Mouse (Mus musculus) forebrain, embryonic 16.5 days (tissue): ENCODE measurements around the gene Vmn1r135. TPM values are rescaled to one million over a fixed set of nuclear protein-coding genes. Genes with fewer than 3 reads are reported as not detected.
"Not testable (repeated sequence)": the region's sequence is repeated elsewhere in the genome, so short reads cannot be mapped to it uniquely, and the experiment has no call there.

Experiments
- ATAC-seq: fragments of 200-750 bp; cut with Nextera tagmentation; 2 replicates; pipeline ENCODE4 v1.8.0; 2017; ENCODE audit warnings: mild to moderate bottlenecking, moderate library complexity
- H3K27ac ChIP-seq: fragments of 300-500 bp; sonication (generic); 2 replicates; pipeline ENCODE4 v1.5.1; 2014; ENCODE audit warnings: low read length, control low read depth
- H3K27me3 ChIP-seq: fragments of 300-500 bp; sonication (generic); replicated peaks from 2 replicates; pipeline ENCODE4 v1.6.1; 2014; ENCODE audit warnings: low read length; ENCODE audit not compliant: control insufficient read depth, insufficient read depth
- H3K36me3 ChIP-seq: fragments of 300-500 bp; sonication (generic); 2 replicates; pipeline ENCODE4 v1.6.1; 2014; ENCODE audit not compliant: control insufficient read depth, insufficient read depth
- H3K4me1 ChIP-seq: fragments of 300-500 bp; sonication (generic); replicated peaks from 2 replicates; pipeline ENCODE4 v1.6.1; 2014; ENCODE audit warnings: low read length; ENCODE audit not compliant: control insufficient read depth, insufficient read depth
- H3K4me2 ChIP-seq: fragments of 300-500 bp; sonication (generic); 2 replicates; pipeline ENCODE4 v1.6.1; 2014; ENCODE audit warnings: mild to moderate bottlenecking, low read length, control low read depth
- H3K4me3 ChIP-seq: fragments of 300-500 bp; sonication (generic); replicated peaks from 2 replicates; pipeline ENCODE4 v1.5.1; 2014; ENCODE audit warnings: mild to moderate bottlenecking, low read length, control low read depth
- H3K9ac ChIP-seq: fragments of 300-500 bp; sonication (generic); replicated peaks from 2 replicates; pipeline ENCODE4 v1.6.1; 2014; ENCODE audit warnings: low read depth, low read length, control low read depth
- H3K9me3 ChIP-seq: fragments of 300-500 bp; sonication (generic); 2 replicates; pipeline ENCODE4 v1.6.1; 2016; ENCODE audit warnings: low read length; ENCODE audit not compliant: control insufficient read depth
- WGBS: fragments of 180-500 bp; shearing (Covaris S2); extraction: QIAGEN DNeasy Blood & Tissue Kit; methylation state at CpG from one replicate; pipeline ENCODE4 v1.1.7; 2014; 5-methylcytosine and 5-hydroxymethylcytosine counted together
- polyA plus RNA-seq: library from polyadenylated mRNA; unstranded; fragments of >200 nt; fragmentation: Nextera tagmentation; extraction: Ambion mirVana; gene quantifications from 2 replicates; pipeline ENCODE4 v1.2.1, GENCODE M21; 2015

Vmn1r135 gene
- polyA plus RNA-seq: not detected in 2 replicates

DNA sequence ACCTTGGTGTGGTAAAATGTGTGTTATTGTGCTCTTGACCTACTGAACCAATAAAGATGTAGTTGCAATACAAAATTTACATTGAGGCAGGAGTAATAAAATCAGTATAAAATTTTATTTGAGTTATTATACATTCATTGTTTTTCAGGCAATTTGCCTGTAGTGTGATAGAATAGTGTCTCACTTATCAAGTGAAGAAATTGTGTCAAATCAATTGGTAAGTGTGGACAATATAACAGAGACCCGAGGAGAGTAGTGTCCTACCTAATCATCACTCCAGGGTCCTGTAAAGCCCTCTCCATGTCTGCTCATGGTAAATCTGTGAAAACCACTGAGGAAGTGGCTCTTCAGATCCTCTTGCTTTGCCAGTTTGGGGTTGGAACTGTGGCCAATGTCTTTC lies at the start of gene Vmn1r135:
Vmn1r135 (plus strand) TSS at position 301 of the 400 bp plus-strand sequence.
- H3K9ac ChIP-seq, H3K4me2 ChIP-seq, H3K9me3 ChIP-seq, H3K4me1 ChIP-seq, H3K36me3 ChIP-seq, ATAC-seq, H3K27me3 ChIP-seq, H3K4me3 ChIP-seq, H3K27ac ChIP-seq: not testable (repeated sequence)
- no CpG with 5 or more reads among the region's 1 CpGs for WGBS

DNA sequence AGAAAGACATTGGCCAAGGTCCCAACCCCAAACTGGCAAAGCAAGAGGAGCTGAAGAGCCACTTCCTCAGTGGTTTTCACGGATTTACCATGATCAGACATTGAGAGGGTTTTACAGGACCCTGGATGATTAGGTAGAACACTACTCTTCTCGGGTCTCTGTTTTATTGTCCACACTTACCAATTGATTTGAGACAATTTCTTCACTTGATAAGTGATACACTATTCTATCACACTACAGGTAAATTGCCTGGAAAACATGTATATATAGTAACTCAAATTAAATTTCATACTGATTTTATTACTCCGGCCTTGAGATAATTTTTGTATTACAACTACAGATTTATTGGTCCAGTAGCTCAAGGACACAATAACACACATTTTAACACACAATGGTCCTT lies 35.5 kb upstream of the Vmn1r135 start, which contains the start of gene Gm4177:
Gm4177 (minus strand) TSS at position 101 of the 400 bp plus-strand sequence.
- not testable (repeated sequence) for H3K4me3 ChIP-seq, H3K36me3 ChIP-seq, ATAC-seq, H3K9me3 ChIP-seq, H3K4me2 ChIP-seq, H3K9ac ChIP-seq, H3K27ac ChIP-seq, H3K4me1 ChIP-seq, H3K27me3 ChIP-seq
- no CpG with 5 or more reads among the region's 3 CpGs for WGBS

GRCm38 (mm10) chr7:21844167-21844566 lies 12.0 kb downstream of the Vmn1r135 start, which contains the start of gene Gm5725:
Gene Gm5725, minus strand, starts transcription at chr7:21844267.
- WGBS: no CpG with 5 or more reads among the region's 1 CpGs
- H3K4me2 ChIP-seq, H3K4me1 ChIP-seq, H3K4me3 ChIP-seq, ATAC-seq, H3K27me3 ChIP-seq, H3K9ac ChIP-seq, H3K36me3 ChIP-seq, H3K27ac ChIP-seq, H3K9me3 ChIP-seq: not testable (repeated sequence)

Other genes with a start within 250 kb of the Vmn1r135 start
- not detected in 2 replicates for gene Vmn1r132, start 218.3 kb upstream of the Vmn1r135 start, polyA plus RNA-seq
- gene Gm4175, start 70.9 kb upstream of the Vmn1r135 start, polyA plus RNA-seq: not detected in 2 replicates
- not detected in 2 replicates for gene Gm4177, start 35.6 kb upstream of the Vmn1r135 start, polyA plus RNA-seq
- gene Gm5725, start 11.9 kb downstream of the Vmn1r135 start, polyA plus RNA-seq: not detected in 2 replicates
- gene Gm5891, start 88.9 kb downstream of the Vmn1r135 start, polyA plus RNA-seq: not detected in 2 replicates
- gene Vmn1r137, start 162.2 kb downstream of the Vmn1r135 start, polyA plus RNA-seq: not detected in 2 replicates
- gene Vmn1r138, start 196.5 kb downstream of the Vmn1r135 start, polyA plus RNA-seq: not detected in 2 replicates
- gene Gm6176, start 224.0 kb downstream of the Vmn1r135 start, polyA plus RNA-seq: not detected in 2 replicates
- not detected in 2 replicates for gene Vmn1r139, start 236.7 kb downstream of the Vmn1r135 start, polyA plus RNA-seq